In the genomic region with DNA sequence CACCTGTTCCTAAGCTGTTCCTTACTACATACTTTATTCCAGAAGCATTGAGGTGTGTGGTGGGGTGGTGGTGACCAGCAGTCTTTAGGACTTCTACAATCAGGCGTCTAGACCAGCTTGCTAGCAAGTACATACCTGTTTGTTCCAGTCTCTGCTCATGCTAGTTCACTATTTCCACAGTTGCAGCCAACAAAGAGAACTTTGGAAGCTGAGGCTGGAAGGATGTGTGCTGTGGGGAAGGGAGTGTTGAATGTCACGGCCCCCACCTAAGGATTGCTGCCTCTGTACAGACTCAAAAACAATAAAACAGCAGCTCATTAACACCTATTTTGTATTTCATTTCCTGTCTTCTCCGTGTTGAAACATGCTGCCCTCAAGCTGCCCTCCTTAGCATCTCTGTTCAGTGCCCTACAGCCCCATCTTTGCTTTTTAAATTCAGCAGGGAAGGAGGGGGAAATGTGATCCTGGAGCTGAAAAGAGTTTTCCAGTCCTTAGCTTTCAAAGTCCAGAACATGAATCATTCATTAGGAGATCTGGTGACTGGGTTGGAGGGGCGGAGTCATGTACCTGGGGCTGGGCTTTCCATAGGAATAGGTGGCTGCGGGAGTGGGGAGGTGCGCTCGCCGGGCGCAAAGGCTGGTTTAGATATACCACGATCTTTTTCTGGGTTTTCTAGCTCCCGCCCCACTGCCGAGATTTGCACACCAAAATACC, we compare ENCODE assay signal across 8 mouse cellular contexts. TPM values are rescaled to one million over a fixed set of nuclear protein-coding genes. Genes with fewer than 3 reads are reported as not detected.
DNase-seq lines count a peak whose midpoint lies in the region; ATAC-seq lines count a peak whose summit lies in the region.

No protein-coding gene starts in this region.

- H3K4me3 ChIP-seq in forebrain, embryonic 14.5 days (ENCODE audit: low read depth, low read length), result peak overlapping the region; percentile 29
- peak overlapping the region; percentile 45 for H3K4me3 ChIP-seq in hindbrain, embryonic 15.5 days
- H3K4me3 ChIP-seq in limb, embryonic 12.5 days (replicated peaks), result peak overlapping the region; percentile 55
- H3K4me3 ChIP-seq in midbrain, embryonic 15.5 days, result peak overlapping the region; percentile 45

- H3K36me3 ChIP-seq in forebrain, embryonic 14.5 days (ENCODE audit: control insufficient read depth, insufficient read depth, low read length), result 0 out of 2 replicates have a peak, but pooled peaks cover 1% of the 10 kb centered on the region
- H3K36me3 ChIP-seq in hindbrain, embryonic 15.5 days, result no peaks in the 10 kb centered on the region
- H3K36me3 ChIP-seq in limb, embryonic 12.5 days, result peaks cover 6% of the 10 kb centered on the region
- no peaks in the 10 kb centered on the region for H3K36me3 ChIP-seq in midbrain, embryonic 15.5 days (replicated peaks)

- peak; percentile 76 for ATAC-seq in forebrain, embryonic 14.5 days
- ATAC-seq in hindbrain, embryonic 15.5 days (ENCODE audit: low FRiP score, low read depth), result peak; percentile 74
- peak; percentile 82 for ATAC-seq in limb, embryonic 12.5 days (ENCODE audit: insufficient number of reproducible peaks, insufficient read depth, low FRiP score, low TSS enrichment, low read depth)
- peak; percentile 89 for ATAC-seq in midbrain, embryonic 15.5 days (replicated peaks)
- ATAC-seq in megakaryocyte progenitor cell, adult 5-6 weeks (replicated peaks; ENCODE audit: poor library complexity), result no peak

- H3K9ac ChIP-seq in forebrain, embryonic 14.5 days (ENCODE audit: low read length), result peak overlapping the region; percentile 54
- peak overlapping the region; percentile 59 for H3K9ac ChIP-seq in hindbrain, embryonic 15.5 days
- H3K9ac ChIP-seq in limb, embryonic 12.5 days (replicated peaks), result peak overlapping the region; percentile 72
- peak overlapping the region; percentile 60 for H3K9ac ChIP-seq in midbrain, embryonic 15.5 days

- DNase-seq in gastrocnemius, adult 8-10 months (ENCODE audit: low spot score in 2 of 2), result peak; percentile 34 to 35
- no peak for DNase-seq in gastrocnemius, postnatal 10 days
- peak; percentile 82 to 88 for DNase-seq in adrenal gland, postnatal 36 days
- peak; percentile 67 for DNase-seq in forebrain, embryonic 14.5 days (ENCODE audit: low spot score)

- H3K4me1 ChIP-seq in forebrain, embryonic 14.5 days (ENCODE audit: control insufficient read depth, insufficient read depth, low read length), result peaks cover 12% of the 10 kb centered on the region
- H3K4me1 ChIP-seq in hindbrain, embryonic 15.5 days (replicated peaks), result peaks cover 17% of the 10 kb centered on the region
- peaks cover 34% of the 10 kb centered on the region for H3K4me1 ChIP-seq in limb, embryonic 12.5 days (replicated peaks)
- H3K4me1 ChIP-seq in midbrain, embryonic 15.5 days, result peaks cover 24% of the 10 kb centered on the region

- 2% methylated on average over 12 of the region's 12 CpGs for WGBS in forebrain, embryonic 14.5 days
- WGBS in hindbrain, embryonic 15.5 days, result 3% methylated on average over 12 of the region's 12 CpGs
- under 1% methylated on average over 12 of the region's 12 CpGs for WGBS in limb, embryonic 12.5 days
- 1% methylated on average over 12 of the region's 12 CpGs for WGBS in midbrain, embryonic 15.5 days

- H3K4me2 ChIP-seq in forebrain, embryonic 14.5 days (ENCODE audit: low read length), result peak overlapping the region; percentile 69
- peak overlapping the region; percentile 89 for H3K4me2 ChIP-seq in hindbrain, embryonic 15.5 days
- peak overlapping the region; percentile 83 for H3K4me2 ChIP-seq in limb, embryonic 12.5 days
- peak overlapping the region; percentile 94 for H3K4me2 ChIP-seq in midbrain, embryonic 15.5 days

- no peak overlapping the region for H3K27ac ChIP-seq in forebrain, embryonic 14.5 days (ENCODE audit: low read depth, low read length)
- peak overlapping the region; percentile 70 for H3K27ac ChIP-seq in hindbrain, embryonic 15.5 days (replicated peaks)
- H3K27ac ChIP-seq in limb, embryonic 12.5 days, result peak overlapping the region; percentile 90
- H3K27ac ChIP-seq in midbrain, embryonic 15.5 days, result peak overlapping the region; percentile 75

- H3K27me3 ChIP-seq in forebrain, embryonic 14.5 days (replicated peaks; ENCODE audit: control insufficient read depth, insufficient read depth, low read length), result no peaks in the 10 kb centered on the region
- H3K27me3 ChIP-seq in hindbrain, embryonic 15.5 days, result no peaks in the 10 kb centered on the region
- no peaks in the 10 kb centered on the region for H3K27me3 ChIP-seq in limb, embryonic 12.5 days
- no peaks in the 10 kb centered on the region for H3K27me3 ChIP-seq in midbrain, embryonic 15.5 days (replicated peaks)

- H3K9me3 ChIP-seq in forebrain, embryonic 14.5 days (replicated peaks; ENCODE audit: control insufficient read depth, low read length), result no peaks in the 10 kb centered on the region
- H3K9me3 ChIP-seq in hindbrain, embryonic 15.5 days, result no peaks in the 10 kb centered on the region
- no peaks in the 10 kb centered on the region for H3K9me3 ChIP-seq in limb, embryonic 12.5 days
- H3K9me3 ChIP-seq in midbrain, embryonic 15.5 days, result no peaks in the 10 kb centered on the region

RNA-seq across cellular contexts. Expression of a gene that starts 0.8 kb away (rescaled TPM):
- total RNA-seq in gastrocnemius, adult 8-10 months (2022), result 1 to 10 TPM in 3 of 4 experiments, under 1 TPM in 1; 0.68 to 2.1 (median 1.3) TPM
- 10 to 100 TPM in 1 of 2 experiments, 1 to 10 TPM in 1; 4.3 to 12.0 TPM for total RNA-seq in gastrocnemius, postnatal 10 days (2021)
- 10 to 100 TPM; 15.6 to 31.5 TPM for total RNA-seq in adrenal gland, postnatal 36 days (2021)
- 7.0 and 7.9 TPM in 2 replicates for polyA plus RNA-seq in forebrain, embryonic 14.5 days (2014; fragmentation: Nextera tagmentation; extraction: Ambion mirVana)
- 10.3 and 12.2 TPM in 2 replicates for polyA plus RNA-seq in hindbrain, embryonic 15.5 days (2015; fragmentation: Nextera tagmentation; extraction: Ambion mirVana)
- 31.3 and 34.0 TPM in 2 replicates for polyA plus RNA-seq in limb, embryonic 12.5 days (2016; fragmentation: Nextera tagmentation; extraction: Ambion mirVana)
- polyA plus RNA-seq in midbrain, embryonic 15.5 days (2015; fragmentation: Nextera tagmentation; extraction: Ambion mirVana), result 8.3 and 14.1 TPM in 2 replicates
- total RNA-seq in megakaryocyte progenitor cell, adult 5-6 weeks (2015), result not detected in 2 replicates
- total RNA-seq in megakaryocyte progenitor cell, adult 5-6 weeks (2017), result 0.08 TPM in 1 of 2 replicates, not detected in the other

RNA-seq across cellular contexts. Expression of a gene that starts 11.2 kb away (rescaled TPM):
- 10 to 100 TPM in 3 of 4 experiments, 1 to 10 TPM in 1; 9.9 to 12.9 (median 11.6) TPM for total RNA-seq in gastrocnemius, adult 8-10 months (2022)
- total RNA-seq in gastrocnemius, postnatal 10 days (2021), result 10 to 100 TPM; 18.4 to 22.5 TPM
- total RNA-seq in adrenal gland, postnatal 36 days (2021), result 10 to 100 TPM; 53.6 to 57.9 TPM
- polyA plus RNA-seq in forebrain, embryonic 14.5 days (2014; fragmentation: Nextera tagmentation; extraction: Ambion mirVana), result 169 and 170 TPM in 2 replicates
- 127 and 146 TPM in 2 replicates for polyA plus RNA-seq in hindbrain, embryonic 15.5 days (2015; fragmentation: Nextera tagmentation; extraction: Ambion mirVana)
- polyA plus RNA-seq in limb, embryonic 12.5 days (2016; fragmentation: Nextera tagmentation; extraction: Ambion mirVana), result 178 and 209 TPM in 2 replicates
- 138 and 147 TPM in 2 replicates for polyA plus RNA-seq in midbrain, embryonic 15.5 days (2015; fragmentation: Nextera tagmentation; extraction: Ambion mirVana)
- total RNA-seq in megakaryocyte progenitor cell, adult 5-6 weeks (2015), result 88.5 and 92.4 TPM in 2 replicates
- 23.0 and 24.6 TPM in 2 replicates for total RNA-seq in megakaryocyte progenitor cell, adult 5-6 weeks (2017)

RNA-seq across cellular contexts. Expression of a gene that starts 20.0 kb away (rescaled TPM):
- under 1 TPM; 0.16 to 0.34 (median 0.23) TPM for total RNA-seq in gastrocnemius, adult 8-10 months (2022)
- total RNA-seq in gastrocnemius, postnatal 10 days (2021), result 1 to 10 TPM; 4.1 TPM
- total RNA-seq in adrenal gland, postnatal 36 days (2021), result 1 to 10 TPM; 5.5 to 7.5 TPM
- 44.4 and 56.2 TPM in 2 replicates for polyA plus RNA-seq in forebrain, embryonic 14.5 days (2014; fragmentation: Nextera tagmentation; extraction: Ambion mirVana)
- polyA plus RNA-seq in hindbrain, embryonic 15.5 days (2015; fragmentation: Nextera tagmentation; extraction: Ambion mirVana), result 126 and 137 TPM in 2 replicates
- 5.6 and 5.9 TPM in 2 replicates for polyA plus RNA-seq in limb, embryonic 12.5 days (2016; fragmentation: Nextera tagmentation; extraction: Ambion mirVana)
- 140 and 142 TPM in 2 replicates for polyA plus RNA-seq in midbrain, embryonic 15.5 days (2015; fragmentation: Nextera tagmentation; extraction: Ambion mirVana)
- 0.34 and 0.49 TPM in 2 replicates for total RNA-seq in megakaryocyte progenitor cell, adult 5-6 weeks (2015)
- 0.21 and 0.51 TPM in 2 replicates for total RNA-seq in megakaryocyte progenitor cell, adult 5-6 weeks (2017)

RNA-seq across cellular contexts. Expression of a gene that starts 56.6 kb away (rescaled TPM):
- total RNA-seq in gastrocnemius, adult 8-10 months (2022), result 10 to 100 TPM; 61.8 to 77.4 (median 75.8) TPM
- 10 to 100 TPM; 49.3 to 55.9 TPM for total RNA-seq in gastrocnemius, postnatal 10 days (2021)
- total RNA-seq in adrenal gland, postnatal 36 days (2021), result 10 to 100 TPM; 34.5 to 39.3 TPM
- polyA plus RNA-seq in forebrain, embryonic 14.5 days (2014; fragmentation: Nextera tagmentation; extraction: Ambion mirVana), result 4.0 and 4.4 TPM in 2 replicates
- polyA plus RNA-seq in hindbrain, embryonic 15.5 days (2015; fragmentation: Nextera tagmentation; extraction: Ambion mirVana), result 8.6 and 9.6 TPM in 2 replicates
- 18.7 and 23.3 TPM in 2 replicates for polyA plus RNA-seq in limb, embryonic 12.5 days (2016; fragmentation: Nextera tagmentation; extraction: Ambion mirVana)
- 7.7 and 8.2 TPM in 2 replicates for polyA plus RNA-seq in midbrain, embryonic 15.5 days (2015; fragmentation: Nextera tagmentation; extraction: Ambion mirVana)
- 3.0 and 3.2 TPM in 2 replicates for total RNA-seq in megakaryocyte progenitor cell, adult 5-6 weeks (2015)
- 4.9 and 12.7 TPM in 2 replicates for total RNA-seq in megakaryocyte progenitor cell, adult 5-6 weeks (2017)

RNA-seq across cellular contexts. Expression of a gene that starts 58.5 kb away (rescaled TPM):
- 10 to 100 TPM; 21.8 to 30.6 (median 25.6) TPM for total RNA-seq in gastrocnemius, adult 8-10 months (2022)
- total RNA-seq in gastrocnemius, postnatal 10 days (2021), result 10 to 100 TPM; 23.3 to 28.3 TPM
- 10 to 100 TPM; 26.8 to 41.2 TPM for total RNA-seq in adrenal gland, postnatal 36 days (2021)
- 80.7 and 96.3 TPM in 2 replicates for polyA plus RNA-seq in forebrain, embryonic 14.5 days (2014; fragmentation: Nextera tagmentation; extraction: Ambion mirVana)
- 56.0 and 56.3 TPM in 2 replicates for polyA plus RNA-seq in hindbrain, embryonic 15.5 days (2015; fragmentation: Nextera tagmentation; extraction: Ambion mirVana)
- 54.6 and 56.3 TPM in 2 replicates for polyA plus RNA-seq in limb, embryonic 12.5 days (2016; fragmentation: Nextera tagmentation; extraction: Ambion mirVana)
- 51.0 and 59.9 TPM in 2 replicates for polyA plus RNA-seq in midbrain, embryonic 15.5 days (2015; fragmentation: Nextera tagmentation; extraction: Ambion mirVana)
- 29.1 and 34.3 TPM in 2 replicates for total RNA-seq in megakaryocyte progenitor cell, adult 5-6 weeks (2015)
- total RNA-seq in megakaryocyte progenitor cell, adult 5-6 weeks (2017), result 42.9 and 50.4 TPM in 2 replicates
